Mouse (Mus musculus): ENCODE data around the gene Kars.

Gene Kars

DNA sequence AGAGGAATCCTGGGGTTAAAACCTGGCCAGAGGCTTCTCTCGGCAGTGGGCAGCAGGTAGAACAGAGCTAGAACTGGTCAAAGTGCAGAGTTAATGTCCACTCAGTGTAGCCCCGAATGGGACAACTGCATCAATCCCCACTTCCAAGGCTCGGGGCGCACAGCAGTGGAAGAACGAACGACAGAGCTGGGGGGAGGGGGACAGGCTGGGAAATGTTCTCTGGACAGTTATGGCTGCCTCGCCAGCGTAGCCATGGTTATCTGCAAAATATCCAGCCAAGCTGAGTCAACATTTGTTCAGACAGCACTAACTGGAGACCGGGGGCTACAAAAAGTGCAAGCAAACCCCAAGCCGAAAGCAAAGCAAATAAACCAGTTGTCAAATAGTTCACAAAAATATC is 33.0 kb downstream of the Kars start:
- no peak for DNase-seq

DNA sequence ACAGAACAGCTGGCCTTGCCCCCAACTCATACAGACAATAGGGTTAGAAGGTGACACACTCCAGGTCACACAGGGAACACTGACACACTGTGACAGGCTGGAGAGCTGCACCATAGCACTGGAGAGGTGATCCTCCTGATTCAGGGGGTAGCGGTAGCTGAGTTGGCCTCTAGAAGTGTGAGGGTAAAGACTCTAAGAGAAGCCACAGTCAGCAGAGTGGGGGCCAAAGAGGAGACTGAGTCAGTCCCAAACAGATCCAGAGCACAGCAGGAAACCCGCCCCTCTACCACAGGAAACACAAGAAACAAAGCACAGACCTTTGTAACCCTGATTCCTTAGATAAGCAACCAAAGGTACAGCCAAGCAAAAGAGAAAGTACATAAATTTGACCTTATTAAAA is 34.8 kb downstream of the Kars start:
- peak; percentile 22 to 53 for DNase-seq

DNA sequence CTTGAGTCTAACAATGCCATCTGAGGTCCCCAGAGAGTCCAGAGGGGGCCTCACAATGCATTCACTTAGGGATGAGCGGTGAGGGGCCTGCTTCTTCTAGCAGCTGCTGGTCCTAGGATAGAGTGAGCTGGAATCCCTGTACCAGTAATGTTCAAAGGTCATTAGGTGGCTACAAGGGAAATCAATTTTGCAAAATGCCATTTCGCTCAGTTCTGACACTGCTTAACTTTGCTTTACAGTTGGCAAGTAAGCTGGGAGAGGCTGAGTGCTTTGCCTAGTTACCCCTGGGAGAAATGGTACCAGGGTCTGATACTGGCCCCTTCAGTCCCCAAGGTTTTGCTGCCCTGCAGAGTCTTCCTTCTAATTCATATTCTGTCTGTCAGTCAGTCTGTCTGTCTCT is 35.4 kb downstream of the Kars start:
- DNase-seq, result no peak

DNA sequence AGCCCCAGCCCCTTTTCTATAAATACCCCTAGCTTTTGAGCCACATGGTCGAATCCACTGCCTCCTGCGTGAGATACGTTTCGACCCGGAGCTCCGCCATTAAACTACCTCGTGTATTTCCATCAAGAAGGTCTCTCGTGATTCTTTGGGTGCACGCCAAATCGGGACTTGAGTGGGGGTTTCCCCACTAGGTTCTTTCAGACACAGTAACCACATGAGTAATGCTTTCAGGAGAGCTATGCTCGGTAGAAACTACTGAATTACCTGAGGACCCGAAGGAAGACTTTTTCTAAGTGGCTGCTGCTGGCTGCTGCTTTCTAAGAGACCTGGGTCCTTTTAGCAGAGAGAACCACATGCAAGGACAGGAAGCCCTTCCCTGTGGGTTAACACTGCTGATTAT is 37.0 kb downstream of the Kars start:
- no peak for DNase-seq

DNA sequence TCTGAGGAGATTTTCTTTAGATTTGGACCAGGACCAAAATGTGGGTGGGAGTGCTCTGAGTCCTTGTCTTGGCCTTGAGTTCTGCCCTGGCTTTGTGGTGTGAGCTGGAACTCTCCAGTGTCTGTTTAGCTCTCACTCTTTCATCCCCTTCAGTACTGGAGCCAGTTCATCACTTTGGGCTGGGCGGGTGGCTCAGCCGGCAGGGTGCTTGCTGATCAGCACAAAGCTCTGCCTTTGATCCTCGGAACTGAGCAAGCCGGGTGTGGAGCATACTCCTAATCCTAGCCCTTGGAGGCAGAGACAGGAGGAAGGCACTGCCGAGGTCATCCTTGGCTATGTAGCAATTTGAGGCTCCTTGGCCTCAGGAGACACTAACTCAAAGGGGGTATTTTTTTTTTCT is 42.1 kb downstream of the Kars start:
- no peak for DNase-seq

DNA sequence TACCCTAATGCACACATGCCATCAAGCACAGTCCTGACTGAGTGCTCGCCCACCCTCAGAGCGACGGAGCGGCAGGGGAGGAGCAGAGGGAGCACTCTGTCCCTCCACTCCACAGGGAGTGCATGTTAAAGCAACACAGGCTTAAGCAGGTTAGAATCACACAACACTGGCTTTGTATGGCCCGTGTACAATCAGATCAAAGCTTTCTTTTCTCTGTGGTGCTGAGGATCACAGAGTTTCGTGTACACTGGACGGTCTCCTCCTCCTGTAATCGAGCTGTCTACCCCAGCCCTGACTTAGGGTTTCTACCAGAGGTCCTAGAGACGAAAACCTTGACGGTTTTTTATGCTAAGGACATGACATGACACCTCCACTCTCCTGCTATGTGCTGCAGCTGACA is 42.6 kb downstream of the Kars start:
- no peak for DNase-seq

DNA sequence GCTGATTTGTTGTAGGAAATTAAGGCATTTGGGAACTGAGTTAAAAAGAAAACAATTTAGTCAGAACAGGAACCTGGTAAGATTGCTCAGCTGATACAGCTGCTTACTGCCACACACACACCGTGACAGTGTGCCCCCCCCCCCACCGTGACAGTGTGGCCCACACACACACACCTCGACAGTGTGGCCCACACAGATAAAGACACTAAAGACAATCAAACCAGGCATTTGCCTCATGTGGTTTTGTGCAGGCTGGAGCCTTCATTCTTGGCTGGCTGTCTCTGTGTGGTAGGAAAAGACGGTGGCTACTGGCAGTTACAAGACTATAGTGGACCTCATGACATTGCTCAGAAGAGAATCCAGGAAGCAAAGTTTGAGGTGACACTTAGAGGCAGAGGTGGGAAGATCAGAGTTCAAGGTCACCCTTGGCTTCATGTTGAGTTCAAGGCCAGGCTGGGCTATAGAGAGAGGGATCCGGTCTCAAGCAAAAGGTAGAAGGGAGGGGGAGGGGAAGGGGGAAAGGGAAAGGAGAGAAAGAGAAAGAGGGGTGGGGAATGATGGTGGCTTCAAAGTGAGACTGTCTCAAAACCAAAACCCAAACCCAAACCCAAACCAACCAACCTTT is 43.8 kb downstream of the Kars start:
- no peak for DNase-seq

DNA sequence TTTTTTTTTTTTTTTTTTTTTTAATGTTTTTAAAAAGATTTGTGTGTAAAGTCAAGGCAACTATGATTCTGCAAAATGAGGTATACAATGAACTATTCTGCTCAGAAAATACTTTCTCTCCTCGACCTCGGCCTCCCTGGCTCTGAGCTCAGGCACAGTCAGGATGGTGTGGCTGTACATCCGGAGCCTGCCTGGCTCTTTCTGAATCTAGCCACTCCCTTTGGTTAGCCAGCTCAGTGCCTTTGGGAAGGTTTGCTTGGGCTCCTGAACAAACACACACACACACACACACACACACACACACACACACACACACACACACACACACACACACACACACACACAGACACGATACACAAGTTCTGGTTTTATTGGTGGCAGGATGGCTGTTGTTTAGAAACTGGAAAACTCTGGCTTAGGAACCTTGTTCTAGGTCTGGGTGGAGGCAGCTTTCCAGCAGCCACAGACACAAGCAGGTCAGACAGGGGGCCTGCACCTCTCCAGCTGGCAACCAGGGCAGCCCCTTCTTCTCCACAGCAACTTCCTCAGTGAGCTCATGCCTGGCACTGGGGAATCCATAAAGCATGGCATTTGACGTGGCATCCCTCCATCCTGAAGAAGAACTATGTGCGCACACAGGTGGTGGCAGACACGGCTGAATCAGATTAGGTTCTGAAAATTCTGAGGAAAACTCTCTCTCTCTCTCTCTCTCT is 46.1 kb downstream of the Kars start:
- no peak for DNase-seq

DNA sequence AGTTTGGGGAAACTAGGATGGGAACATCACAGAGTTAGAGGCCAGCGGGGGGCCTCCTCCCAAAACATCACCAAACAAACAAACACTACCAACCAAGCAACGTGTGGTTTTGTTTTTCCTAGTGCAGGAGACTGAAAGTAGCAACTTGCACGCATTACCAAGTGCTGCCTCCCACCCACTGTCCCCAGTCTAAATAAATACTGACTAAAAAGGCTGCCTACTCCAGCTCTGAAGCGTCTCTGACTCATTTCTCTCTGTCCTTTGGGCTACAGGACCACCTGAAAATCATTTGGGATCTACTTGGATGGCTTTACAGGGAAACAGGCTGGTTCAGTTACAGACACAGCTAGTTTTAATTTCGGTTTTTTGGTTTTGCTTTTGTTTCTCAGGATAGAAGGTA is 46.8 kb downstream of the Kars start:
- no peak for DNase-seq

DNA sequence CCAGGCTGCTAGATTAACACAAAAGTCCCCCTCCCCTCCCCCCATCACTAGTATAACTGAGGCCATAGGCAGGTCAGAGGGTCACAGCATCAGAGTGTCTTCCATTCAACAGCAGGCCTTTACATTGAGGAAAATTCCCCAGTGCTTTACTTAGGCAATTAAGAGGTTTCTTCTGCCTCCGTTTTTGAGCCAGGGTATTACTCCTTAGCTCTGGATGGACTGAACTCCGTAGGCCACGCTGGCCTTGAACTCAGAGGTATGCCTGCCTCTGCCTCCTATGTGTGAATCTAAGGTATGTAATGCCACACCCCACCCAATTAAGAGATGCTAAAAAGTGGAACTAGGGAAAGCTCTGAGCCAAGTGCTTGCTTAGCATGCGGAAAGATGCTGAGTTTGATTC is 47.6 kb downstream of the Kars start:
- no peak for DNase-seq

DNA sequence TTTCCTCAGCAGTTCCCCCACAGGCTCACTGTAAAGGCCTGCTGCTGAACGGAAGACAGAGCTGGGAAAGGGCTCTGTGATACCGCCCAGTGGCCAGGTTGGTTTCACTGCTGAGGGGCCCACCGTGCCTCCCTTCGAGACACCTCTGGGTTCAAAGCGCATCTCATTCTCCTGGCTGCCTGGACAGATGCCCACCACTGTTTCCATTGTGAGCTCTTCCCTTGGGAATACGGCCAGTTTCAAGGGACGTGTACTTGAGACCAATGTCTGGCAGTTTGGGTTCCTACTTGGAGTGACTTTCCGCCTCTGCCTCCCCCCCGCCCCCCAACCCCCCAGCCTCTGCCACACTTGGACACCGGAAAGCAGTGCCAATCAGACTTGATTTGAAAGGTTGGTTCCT is 48.0 kb downstream of the Kars start:
- DNase-seq, result no peak

DNA sequence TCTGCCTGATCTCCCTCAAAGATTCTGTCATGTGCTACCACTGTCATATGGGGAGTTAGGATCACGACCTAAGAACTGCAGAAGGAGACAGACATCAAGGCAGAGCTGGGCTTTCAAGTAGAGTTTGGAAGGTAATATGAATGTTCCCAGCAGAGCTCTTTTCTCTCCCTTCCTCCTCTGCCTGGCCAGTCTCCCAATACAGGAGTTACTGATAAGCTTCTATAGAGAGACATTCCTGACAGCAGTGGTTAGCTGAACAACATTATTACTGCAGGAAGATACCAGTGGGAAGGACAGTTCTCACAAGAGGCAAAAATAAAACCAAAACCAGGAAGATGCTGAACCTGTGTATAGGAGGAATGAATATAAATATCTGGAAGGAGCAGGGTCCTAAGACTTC is 48.5 kb downstream of the Kars start:
- DNase-seq, result no peak

DNA sequence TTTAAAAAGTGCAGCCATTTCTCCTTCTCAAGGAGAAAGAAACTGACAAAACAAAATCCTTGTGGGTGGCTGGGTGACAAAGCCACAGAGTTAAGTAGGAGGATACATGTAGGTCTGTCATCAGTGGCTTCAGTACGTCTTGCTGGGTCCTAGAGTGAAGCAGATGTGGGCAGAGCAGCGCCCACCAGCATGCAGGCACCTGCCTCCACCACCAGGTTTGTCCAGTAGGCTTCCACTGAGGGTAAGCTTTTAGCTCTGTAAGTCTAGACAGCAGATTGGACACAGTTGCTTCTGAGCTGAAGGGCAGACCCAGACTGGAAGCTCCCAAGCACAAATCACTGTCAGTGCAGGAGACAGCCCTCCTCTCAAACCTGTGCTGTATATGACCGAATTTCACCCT is 49.8 kb downstream of the Kars start:
- no peak for DNase-seq

DNA sequence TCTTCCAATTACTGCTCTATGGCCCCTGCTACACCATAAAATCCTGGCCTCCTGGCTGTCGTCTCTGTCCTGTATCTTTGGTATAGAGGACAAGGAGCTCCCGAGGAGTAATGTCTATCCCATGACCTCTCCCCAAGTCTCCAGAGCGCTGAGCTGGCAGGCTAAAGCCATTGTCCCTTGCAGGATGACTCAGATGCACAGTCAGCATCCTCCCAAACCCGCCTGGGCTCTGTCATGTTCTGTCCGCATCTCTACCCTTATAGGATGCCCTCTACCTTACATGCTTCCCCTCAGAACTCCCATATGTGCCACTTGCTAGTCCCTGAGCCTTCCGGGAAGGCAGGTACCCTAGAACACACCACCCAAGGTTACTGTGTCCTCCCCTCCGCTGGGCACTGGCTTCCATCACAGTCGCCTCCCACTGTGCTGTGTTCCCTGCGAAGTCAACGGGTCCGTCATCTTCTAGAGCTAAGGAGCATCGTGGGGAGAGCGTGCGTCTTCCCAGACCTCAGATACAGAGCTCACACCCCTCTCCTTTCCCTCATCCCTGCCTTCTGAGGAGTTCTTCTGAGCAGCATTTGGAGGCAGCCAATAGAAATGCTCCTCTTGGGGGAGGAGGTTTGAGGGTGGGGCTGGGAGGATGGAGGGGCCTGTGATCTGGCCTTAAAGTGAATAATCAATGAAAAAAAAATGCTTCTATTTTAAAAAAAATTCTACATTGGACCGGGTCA is 50.4 kb downstream of the Kars start:
- no peak for DNase-seq

DNA sequence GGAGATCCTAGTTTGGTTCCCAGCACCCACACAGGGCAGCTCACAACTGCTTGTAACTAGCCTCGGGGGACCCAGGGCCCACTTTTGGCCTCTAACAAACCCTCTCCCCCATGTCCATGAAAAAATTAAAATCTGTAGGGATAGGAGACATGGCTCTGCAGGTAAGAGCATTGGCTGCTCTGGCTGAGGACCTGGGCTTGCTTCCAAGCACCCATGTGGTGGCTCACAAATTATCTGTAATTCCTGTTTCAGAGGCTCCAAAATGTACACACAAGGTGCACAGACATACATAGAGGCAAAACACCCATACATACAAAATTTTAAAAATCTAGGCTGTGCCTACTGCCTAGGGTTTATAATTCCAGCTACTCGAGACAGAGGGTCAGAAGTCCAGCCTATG is 53.9 kb downstream of the Kars start:
- no peak for DNase-seq

DNA sequence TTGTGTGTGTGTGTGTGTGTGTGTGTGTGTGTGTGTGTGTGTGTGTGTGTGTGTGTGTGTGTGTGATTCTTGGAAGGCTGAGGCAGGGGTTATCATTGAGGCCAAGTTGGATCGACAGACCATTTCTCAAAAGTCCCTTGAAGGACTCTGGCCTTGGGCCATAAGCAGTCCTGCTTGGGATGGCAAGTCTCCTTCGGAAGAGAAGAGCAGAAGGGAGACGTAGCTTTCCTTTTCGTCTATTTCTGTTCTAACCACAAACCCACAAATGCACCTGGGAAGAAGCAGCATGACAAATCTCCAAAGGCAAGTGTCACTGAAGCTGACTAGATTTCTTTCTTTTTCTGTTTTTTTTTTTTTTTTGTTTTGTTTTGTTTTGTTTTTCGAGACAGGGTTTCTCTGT is 55.2 kb downstream of the Kars start:
- no peak for DNase-seq

DNA sequence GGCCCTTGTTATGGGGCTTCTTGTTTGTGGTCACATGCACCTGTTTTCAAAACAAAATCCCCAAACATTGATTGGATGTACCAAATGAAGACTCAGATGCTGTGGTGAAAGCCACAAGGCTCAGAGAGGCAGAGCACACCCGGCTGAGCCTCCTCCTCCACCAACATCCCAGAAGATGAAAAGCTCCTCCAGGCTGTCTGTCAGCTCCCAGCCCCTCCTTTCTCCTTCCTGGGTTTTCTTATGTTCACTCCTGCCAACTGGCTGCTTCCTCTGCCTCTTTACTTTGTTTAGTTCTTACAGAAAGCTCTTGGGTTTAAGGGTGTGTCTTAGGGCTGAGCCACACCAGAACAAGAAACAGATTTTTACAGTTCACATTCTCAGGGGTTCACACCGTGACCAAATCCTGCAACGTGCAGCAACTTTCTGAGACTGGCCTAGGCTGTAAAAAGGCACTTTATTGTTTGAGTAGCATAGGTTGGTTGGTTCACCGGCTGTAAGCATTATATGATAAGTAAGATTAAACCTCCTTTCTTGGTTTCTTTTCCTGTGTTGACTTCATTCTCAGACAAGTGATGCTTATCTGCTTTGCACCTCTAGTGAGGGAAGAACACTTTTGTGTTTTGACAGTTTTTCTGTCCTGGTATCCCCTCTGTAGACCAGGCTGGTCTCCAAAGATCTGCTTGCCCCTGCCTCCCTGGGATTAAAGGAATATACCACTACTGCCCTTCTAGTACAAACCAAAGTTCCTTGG is 56.1 kb downstream of the Kars start:
- no peak for DNase-seq

DNA sequence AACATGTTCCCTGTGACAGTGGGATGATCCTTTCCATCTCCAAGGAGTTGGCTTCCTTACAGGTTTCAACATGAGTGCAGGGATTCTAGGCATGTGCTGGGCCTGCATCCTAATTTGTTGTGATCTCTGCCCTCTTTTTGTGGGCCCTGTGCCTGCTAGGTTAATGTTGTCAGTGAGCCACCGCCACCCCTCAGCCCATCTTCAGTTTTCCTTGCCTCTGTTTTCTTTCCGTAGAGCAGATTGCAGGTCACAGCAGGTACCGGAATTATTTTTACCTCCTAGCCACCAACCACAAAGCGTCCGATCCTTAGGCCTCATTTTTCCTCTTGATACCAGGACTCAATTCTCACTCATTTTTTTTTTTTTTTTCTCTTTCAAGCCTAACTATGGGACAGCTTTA is 59.2 kb downstream of the Kars start:
- no peak for DNase-seq

DNA sequence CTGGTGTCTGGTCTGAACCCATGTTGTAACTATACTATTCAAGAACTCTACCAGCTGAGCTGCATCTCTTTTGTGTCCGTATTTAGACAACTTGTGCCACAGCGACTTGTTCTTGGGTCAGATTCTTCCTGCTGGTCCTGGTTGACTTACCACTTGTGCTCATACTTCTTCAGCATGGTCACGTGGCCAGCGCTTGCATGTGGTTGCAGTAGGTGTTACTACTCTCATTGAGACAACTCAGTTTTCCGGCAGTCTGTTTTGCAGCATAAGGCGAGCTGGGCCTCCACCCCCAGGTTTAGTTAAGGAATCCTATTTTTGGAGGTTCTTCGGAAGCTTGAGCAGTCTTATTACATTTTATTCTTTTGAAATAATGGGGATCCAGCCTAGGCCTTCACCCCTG is 59.8 kb downstream of the Kars start:
- no peak for DNase-seq

DNA sequence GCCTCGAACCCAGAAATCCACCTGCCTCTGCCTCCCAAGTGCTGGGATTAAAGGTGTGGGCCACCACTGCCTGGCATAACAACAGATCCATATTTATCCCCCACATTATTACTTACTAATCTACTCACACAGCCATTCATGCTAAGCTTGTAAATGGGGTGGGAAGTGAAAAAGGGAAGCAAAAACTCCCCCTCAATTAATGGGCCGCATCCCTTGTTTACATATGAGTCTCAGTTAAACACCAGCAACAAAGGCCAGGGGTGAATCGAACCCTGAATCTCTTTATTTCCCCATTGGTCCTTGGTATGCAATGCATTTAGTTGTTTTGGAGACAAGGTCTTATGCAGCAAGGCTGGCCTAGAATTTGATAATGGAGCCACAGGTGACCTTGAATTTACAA is 60.3 kb downstream of the Kars start:
- DNase-seq, result no peak

DNA sequence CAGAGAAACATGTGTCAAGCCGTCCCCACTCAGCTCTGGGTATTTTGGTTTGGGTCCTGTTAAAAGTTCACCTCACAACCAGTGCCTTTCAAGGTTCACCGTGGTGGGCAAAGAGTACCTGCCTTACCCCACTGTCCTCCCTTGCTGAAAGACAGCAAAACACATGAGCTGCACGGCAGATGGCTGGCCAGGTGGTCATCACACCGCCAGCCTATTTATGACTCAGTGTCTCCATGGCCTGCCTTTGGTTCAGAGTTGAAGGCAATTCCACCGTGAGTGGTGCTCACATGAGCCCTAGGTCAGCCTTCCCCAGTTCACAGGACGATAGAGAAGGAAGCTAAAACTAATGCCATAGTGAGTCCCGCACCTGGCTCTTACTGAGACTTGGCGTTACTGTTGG is 63.2 kb downstream of the Kars start:
- no peak for DNase-seq

DNA sequence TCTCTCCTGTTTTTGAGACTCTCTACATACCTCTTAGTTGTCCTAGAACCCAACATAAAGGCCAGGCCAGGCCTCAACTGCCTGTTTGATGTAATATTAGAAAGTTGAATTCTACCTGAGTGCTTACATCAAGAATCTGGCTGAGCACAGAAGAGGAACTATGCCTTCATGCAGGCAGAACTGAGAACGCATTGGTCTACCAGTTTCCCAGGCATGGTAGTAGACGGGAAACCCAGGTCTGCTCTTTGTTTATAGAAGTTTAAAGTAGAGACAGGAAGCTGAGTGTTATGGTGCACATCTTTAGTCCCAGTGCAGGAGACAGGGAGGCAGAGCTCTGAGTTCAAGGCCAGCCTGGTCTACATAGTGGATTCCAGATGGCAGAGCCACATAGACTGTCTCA is 64.0 kb downstream of the Kars start:
- no peak for DNase-seq

DNA sequence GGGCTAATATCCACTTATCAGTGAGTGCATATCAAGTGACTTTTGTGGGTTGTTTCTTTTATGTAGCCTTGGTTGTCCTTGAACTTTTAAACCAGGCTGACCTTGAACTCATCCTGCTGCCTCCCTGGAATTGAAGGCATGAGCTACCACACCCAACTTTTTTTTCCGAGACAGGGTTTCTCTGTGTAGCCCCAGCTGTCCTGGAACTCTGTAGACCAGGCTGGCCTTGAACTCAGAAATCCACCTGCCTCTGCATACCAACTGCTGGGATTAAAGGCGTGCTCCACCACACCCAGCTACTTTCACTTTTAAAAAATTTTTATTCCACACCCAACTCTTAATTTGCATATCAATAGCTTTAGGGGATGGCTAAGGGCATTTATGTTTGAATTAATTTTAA is 67.6 kb downstream of the Kars start:
- DNase-seq, result no peak

All from thymus, adult 18-20 months (tissue).